Mouse (Mus musculus) ES-E14 (cell line): ENCODE measurements around the gene Prkag1. TPM values are rescaled to one million over a fixed set of nuclear protein-coding genes. Genes with fewer than 3 reads are reported as not detected.
A peak's percentile ranks its signal among the peaks of the same experiment; 100 is the strongest.

Source experiments
- DNase-seq: peaks from one replicate; pipeline ENCODE4 v3.0.0-alpha.2; 2013; ENCODE audit warnings: low read depth, low spot score
- H3K27ac ChIP-seq: 2 replicates; pipeline ENCODE4 v1.5.1; 2012; ENCODE audit warnings: low read depth, mild to moderate bottlenecking, low read length, moderate library complexity, mixed read lengths; ENCODE audit not compliant: poor library complexity, insufficient read depth, severe bottlenecking
- H3K36me3 ChIP-seq: 2 replicates; pipeline ENCODE4 v1.6.1; 2012; ENCODE audit warnings: mild to moderate bottlenecking, low read length, moderate library complexity, mixed read lengths; ENCODE audit not compliant: control insufficient read depth, poor library complexity, insufficient read depth, severe bottlenecking
- H3K4me1 ChIP-seq, 2 experiments: fragments of 150-350 bp in 1 of 2; sonication (generic) in 1 of 2; 2 replicates each; pipeline ENCODE4 v1.6.1; 2012; ENCODE audit warnings: low read length in 2 of 2, mild to moderate bottlenecking in 1 of 2, mixed read lengths in 1 of 2; ENCODE audit not compliant: control insufficient read depth in 2 of 2, insufficient read depth in 2 of 2, poor library complexity in 1 of 2
- H3K4me3 ChIP-seq, 2 experiments: fragments of 150-350 bp in 1 of 2; sonication (generic) in 1 of 2; 2 replicates each; pipeline ENCODE4 v1.5.1; 2012; ENCODE audit warnings: low read length in 2 of 2, low read depth in 1 of 2, mild to moderate bottlenecking in 1 of 2, mixed read lengths in 1 of 2; ENCODE audit not compliant: insufficient read depth in 1 of 2, poor library complexity in 1 of 2, severe bottlenecking in 1 of 2
- H3K9ac ChIP-seq: 2 replicates; pipeline ENCODE4 v1.6.1; 2012; ENCODE audit warnings: low read depth, mild to moderate bottlenecking, low read length, mixed read lengths; ENCODE audit not compliant: poor library complexity, insufficient read depth, severe bottlenecking
- H3K9me3 ChIP-seq: fragments of 150-350 bp; sonication (generic); 2 replicates; pipeline ENCODE4 v1.6.1; 2012; ENCODE audit warnings: low read depth, mild to moderate bottlenecking, low read length; ENCODE audit not compliant: control insufficient read depth, insufficient read depth
- CHD2 ChIP-seq: IDR thresholded peaks from 2 replicates; pipeline ENCODE4 v1.6.1; 2014; ENCODE audit warnings: mild to moderate bottlenecking, low read depth, low read length, inconsistent platforms
- HCFC1 ChIP-seq: IDR thresholded peaks from 2 replicates; pipeline ENCODE4 v1.6.1; 2012; ENCODE audit warnings: low read length, inconsistent platforms, borderline replicate concordance; ENCODE audit not compliant: insufficient read depth
- MAFK ChIP-seq: IDR thresholded peaks from 2 replicates; pipeline ENCODE4 v1.6.1; 2014; ENCODE audit warnings: mild to moderate bottlenecking, low read depth, low read length, inconsistent platforms; ENCODE audit not compliant: insufficient read depth
- ZC3H11A ChIP-seq: IDR thresholded peaks from 2 replicates; pipeline ENCODE4 v1.6.1; 2012; ENCODE audit warnings: low read depth, mild to moderate bottlenecking, inconsistent platforms, low read length, borderline replicate concordance
- ZNF384 ChIP-seq: IDR thresholded peaks from 2 replicates; pipeline ENCODE4 v1.6.1; 2012; ENCODE audit warnings: low read depth, low read length, inconsistent platforms
- in situ Hi-C, 2 experiments: fragments of 600-800 bp; cut with MboI; formaldehyde crosslinking; loops; one replicate each; pipeline ENCODE4 v1.15.1; 2025; ENCODE audit warnings: low sequenced_read_pairs in 2 of 2, inconsistent platforms in 1 of 2; ENCODE audit not compliant: unreplicated experiment in 2 of 2
- total RNA-seq: library from RNA; depleted of rRNA; stranded (reverse); fragments of 300-350 nt; gene quantifications from 2 replicates; pipeline ENCODE4 v1.2.3, GENCODE M21; 2012; rRNA removed

Prkag1 gene
- total RNA-seq, result 36.6 and 54.7 TPM in 2 replicates

- peaks cover 9 to 18% of the 10 kb centered on the region in 2 experiments for H3K4me1 ChIP-seq
- DNase-seq, result peak; percentile 90
- H3K9me3 ChIP-seq, result no peaks in the 10 kb centered on the region
- in situ Hi-C loops, result no loop called here
- H3K36me3 ChIP-seq, result peaks cover 28% of the 10 kb centered on the region
- peak within 1 kb of the TSS; percentile 92 for H3K9ac ChIP-seq
- H3K4me3 ChIP-seq, result peak within 1 kb of the TSS; percentile 87 to 88
- H3K27ac ChIP-seq, result peak within 1 kb of the TSS; percentile 76
- TF ChIP-seq ZNF384 (no peak), HCFC1 (0 out of 2 replicates have a peak, but pooled peaks have one; percentile 28), ZC3H11A (no peak), MAFK (no peak)
Measured at GRCm38 (mm10) chr15:98830736-98831683, at the start of gene Prkag1. Gene Prkag1, minus strand, starts transcription at chr15:98831521.

- TF ChIP-seq MAFK, result no peak
- TF ChIP-seq ZNF384, result 0 out of 2 replicates have a peak, but pooled peaks have one; percentile 5
- TF ChIP-seq ZC3H11A, result no peak
- no peak for TF ChIP-seq HCFC1
- TF ChIP-seq CHD2, result no peak
- in situ Hi-C loops, result no loop called here
- peaks cover 2% of the 10 kb centered on the region in 2 experiments; a peak in 3 of 4 replicates for H3K4me1 ChIP-seq
- H3K9me3 ChIP-seq, result no peaks in the 10 kb centered on the region
- H3K9ac ChIP-seq, result no peak overlapping the region
- H3K27ac ChIP-seq, result no peak overlapping the region
- DNase-seq, result no peak
- H3K36me3 ChIP-seq, result peaks cover 15% of the 10 kb centered on the region
- no peak overlapping the region for H3K4me3 ChIP-seq
Measured at GRCm38 (mm10) chr15:98877331-98877730, 46.0 kb upstream of the Prkag1 start.

- peak overlapping the region; percentile 100 for H3K9ac ChIP-seq
- peaks cover 3% of the 10 kb centered on the region; the same call in 1 of the 2 replicates for H3K36me3 ChIP-seq
- in situ Hi-C loops, result no loop called here
- no peaks in the 10 kb centered on the region for H3K9me3 ChIP-seq
- peak; percentile 91 for DNase-seq
- H3K4me1 ChIP-seq, result peaks cover 5 to 20% of the 10 kb centered on the region in 2 experiments; a peak in 2 of 4 replicates
- peak overlapping the region; percentile 95 for H3K27ac ChIP-seq
- H3K4me3 ChIP-seq, result peak overlapping the region; percentile 98 to 99
- TF ChIP-seq CHD2, result peak; percentile 75
- no peak for TF ChIP-seq ZNF384
- peak; percentile 89; the same call in 1 of the 2 replicates for TF ChIP-seq MAFK
- TF ChIP-seq ZC3H11A, result no peak
- peak; percentile 71; the same call in 1 of the 2 replicates for TF ChIP-seq HCFC1
Measured at GRCm38 (mm10) chr15:98871916-98872888, 40.9 kb upstream of the Prkag1 start.

- Histone ChIP-seq H3K36me3 (peaks cover 5% of the 10 kb centered on the region; the same call in 1 of the 2 replicates), H3K4me3 (peak within 1 kb of the TSS; percentile 98 to 99), H3K4me1 (peaks cover 5 to 21% of the 10 kb centered on the region in 2 experiments; a peak in 2 of 4 replicates), H3K9ac (peak within 1 kb of the TSS; percentile 100), H3K27ac (peak within 1 kb of the TSS; percentile 95), H3K9me3 (no peaks in the 10 kb centered on the region)
- TF ChIP-seq ZNF384 (peak; percentile 31; the same call in 1 of the 2 replicates), MAFK (no peak)
- no peak for DNase-seq
- in situ Hi-C loops, result no loop called here
Measured at GRCm38 (mm10) chr15:98871070-98871915, 40.0 kb upstream of the Prkag1 start, which contains the start of gene Kmt2d. Gene Kmt2d, minus strand, starts transcription at chr15:98871204.
